22 mouse cellular contexts compared by ENCODE assay signal in genomic region chr19:37044431-37044830, GRCm38 (mm10).
DNase-seq lines count a peak whose midpoint lies in the region; ATAC-seq and TF ChIP-seq lines count a peak whose summit lies in the region.
"Had no signal": no experiment of that assay in that cellular context is flagged by ENCODE, and none has a peak within 500 bp of the region (broad histone marks: within the 10 kb centered on the region; RNA-seq: fewer than 3 reads in every experiment).

No protein-coding gene starts in this region.

- no peaks in the 10 kb centered on the region for H3K27me3 ChIP-seq in forebrain, postnatal 0 days (ENCODE audit: insufficient read depth, low read length)
- no peaks in the 10 kb centered on the region for H3K27me3 ChIP-seq in forebrain, embryonic 16.5 days (replicated peaks; ENCODE audit: control insufficient read depth, insufficient read depth, low read length)
- no peaks in the 10 kb centered on the region for H3K27me3 ChIP-seq in lung, embryonic 14.5 days (ENCODE audit: insufficient read depth, low read length)
- H3K27me3 ChIP-seq: embryonic facial prominence, embryonic 13.5 days; forebrain, embryonic 13.5 days; heart, embryonic 15.5 days; Patski had no signal

- H3K27ac ChIP-seq in forebrain, postnatal 0 days (ENCODE audit: low read depth, low read length), result no peak overlapping the region
- no peak overlapping the region for H3K27ac ChIP-seq in forebrain, embryonic 16.5 days (ENCODE audit: low read length)
- no peak overlapping the region for H3K27ac ChIP-seq in lung, embryonic 14.5 days (ENCODE audit: low read depth)
- H3K27ac ChIP-seq: embryonic facial prominence, embryonic 13.5 days; forebrain, embryonic 13.5 days; heart, adult 2 months; heart, embryonic 15.5 days; hindbrain, embryonic 10.5 days; hindbrain, embryonic 14.5 days had no signal

- DNase-seq in forebrain, postnatal 0 days, result no peak
- DNase-seq in lung, embryonic 14.5 days, result peak; percentile 27
- no peak for DNase-seq in lung, postnatal 10 days
- peak; percentile 18 for DNase-seq in lung, postnatal 25 days (ENCODE audit: low spot score)
- no peak for DNase-seq in thymus, postnatal 10 days (ENCODE audit: low spot score in 2 of 2)
- DNase-seq in heart, postnatal 4 days, result no peak
- DNase-seq: adrenal gland, postnatal 14 days; cerebellum, adult 18-20 months; cerebellum, adult 9-11 months; cerebellum, postnatal 36 days; gastrocnemius, postnatal 10 days; heart, adult 2 months; heart, postnatal 14 days had no signal

- H3K4me2 ChIP-seq in forebrain, postnatal 0 days (ENCODE audit: low read depth), result no peak overlapping the region
- H3K4me2 ChIP-seq in forebrain, embryonic 16.5 days (ENCODE audit: low read length), result no peak overlapping the region
- no peak overlapping the region for H3K4me2 ChIP-seq in lung, embryonic 14.5 days
- H3K4me2 ChIP-seq: embryonic facial prominence, embryonic 13.5 days; forebrain, embryonic 13.5 days; heart, embryonic 11.5 days; heart, embryonic 15.5 days; hindbrain, embryonic 14.5 days had no signal

- H3K4me3 ChIP-seq in forebrain, postnatal 0 days (ENCODE audit: low read depth, low read length), result no peak overlapping the region
- H3K4me3 ChIP-seq in forebrain, embryonic 16.5 days (replicated peaks; ENCODE audit: low read length), result no peak overlapping the region
- no peak overlapping the region for H3K4me3 ChIP-seq in lung, embryonic 14.5 days (ENCODE audit: low read depth, low read length)
- H3K4me3 ChIP-seq: embryonic facial prominence, embryonic 13.5 days; forebrain, embryonic 13.5 days; heart, adult 2 months; heart, embryonic 15.5 days; hindbrain, embryonic 10.5 days had no signal

- TF ChIP-seq CTCF in forebrain, postnatal 0 days (IDR thresholded peaks at IDR 0.05; ENCODE audit: low read depth), result no peak
- no peak for TF ChIP-seq CTCF in lung, embryonic 14.5 days (IDR thresholded peaks at IDR 0.05; ENCODE audit: low read depth)

- H3K9me3 ChIP-seq in forebrain, postnatal 0 days (ENCODE audit: low read length), result no peaks in the 10 kb centered on the region
- H3K9me3 ChIP-seq in forebrain, embryonic 16.5 days (ENCODE audit: control insufficient read depth, low read length), result no peaks in the 10 kb centered on the region
- no peaks in the 10 kb centered on the region for H3K9me3 ChIP-seq in lung, embryonic 14.5 days (ENCODE audit: low read depth, low read length)
- H3K9me3 ChIP-seq: embryonic facial prominence, embryonic 13.5 days; forebrain, embryonic 13.5 days; heart, embryonic 15.5 days; hindbrain, embryonic 10.5 days had no signal

- 63% methylated on average over 10 of the region's 10 CpGs for WGBS in forebrain, postnatal 0 days
- WGBS in forebrain, embryonic 16.5 days, result 61% methylated on average over 10 of the region's 10 CpGs
- WGBS in lung, embryonic 14.5 days, result 41% methylated on average over 10 of the region's 10 CpGs

- peaks cover 8% of the 10 kb centered on the region; the same call in 1 of the 2 replicates for H3K36me3 ChIP-seq in forebrain, postnatal 0 days (ENCODE audit: insufficient read depth)
- no peaks in the 10 kb centered on the region for H3K36me3 ChIP-seq in forebrain, embryonic 16.5 days (ENCODE audit: control insufficient read depth, insufficient read depth)
- no peaks in the 10 kb centered on the region for H3K36me3 ChIP-seq in lung, embryonic 14.5 days (ENCODE audit: insufficient read depth)
- H3K36me3 ChIP-seq: embryonic facial prominence, embryonic 13.5 days; hindbrain, embryonic 10.5 days had no signal

- H3K9ac ChIP-seq in forebrain, postnatal 0 days, result no peak overlapping the region
- no peak overlapping the region for H3K9ac ChIP-seq in forebrain, embryonic 16.5 days (replicated peaks; ENCODE audit: low read depth, low read length)
- no peak overlapping the region for H3K9ac ChIP-seq in lung, embryonic 14.5 days
- H3K9ac ChIP-seq: embryonic facial prominence, embryonic 13.5 days; forebrain, embryonic 13.5 days; heart, embryonic 15.5 days; hindbrain, embryonic 14.5 days had no signal

- peak; percentile 18 for ATAC-seq in forebrain, postnatal 0 days
- no peak for ATAC-seq in forebrain, embryonic 16.5 days
- no peak; the same call in 1 of the 2 replicates for ATAC-seq in lung, embryonic 14.5 days (ENCODE audit: insufficient read depth)
- ATAC-seq: activated CD4-positive, CD25-positive, alpha-beta regulatory T cell, adult 4 months; forebrain, embryonic 13.5 days; Patski had no signal

- H3K4me1 ChIP-seq in forebrain, postnatal 0 days (ENCODE audit: insufficient read depth), result no peaks in the 10 kb centered on the region
- H3K4me1 ChIP-seq in forebrain, embryonic 16.5 days (replicated peaks; ENCODE audit: control insufficient read depth, insufficient read depth, low read length), result no peaks in the 10 kb centered on the region
- H3K4me1 ChIP-seq in lung, embryonic 14.5 days (ENCODE audit: insufficient read depth), result no peaks in the 10 kb centered on the region
- H3K4me1 ChIP-seq: embryonic facial prominence, embryonic 13.5 days; heart, embryonic 15.5 days; hindbrain, embryonic 10.5 days had no signal

Comparison
In these comparisons a context has a peak if more than half of its experiments do, and no peak if none do; other contexts are left out.
1. DNase-seq: peak in lung, embryonic 14.5 days (single experiment) and lung, postnatal 25 days (single experiment); none in forebrain, postnatal 0 days (single experiment), lung, postnatal 10 days (single experiment), thymus, postnatal 10 days (0 of 2) and heart, postnatal 4 days (single experiment).